Mouse (Mus musculus) liver, adult 2 months (tissue): Measurements from ENCODE around the gene Gtf2a2. TPM values are rescaled to one million over a fixed set of nuclear protein-coding genes. Genes with fewer than 3 reads are reported as not detected.

ENCODE experiments used
- DNase-seq: peaks from one replicate; pipeline ENCODE4 v3.0.0-alpha.2; 2011; ENCODE audit warnings: low read depth, low spot score; ENCODE audit errors: extremely low read depth
- H3K27ac ChIP-seq: fragments of 200-500 bp; replicated peaks from 2 replicates; pipeline ENCODE4 v1.5.1; 2012; ENCODE audit warnings: low read depth, mild to moderate bottlenecking, control low read depth, inconsistent platforms, low read length; ENCODE audit not compliant: insufficient read depth
- H3K27me3 ChIP-seq: fragments of 200-500 bp; 2 replicates; pipeline ENCODE4 v1.6.1; 2012; ENCODE audit warnings: mild to moderate bottlenecking, moderate library complexity, low read length, inconsistent platforms; ENCODE audit not compliant: control insufficient read depth, insufficient read depth
- H3K36me3 ChIP-seq: fragments of 200-500 bp; 2 replicates; pipeline ENCODE4 v1.6.1; 2012; ENCODE audit warnings: low read length, inconsistent platforms; ENCODE audit not compliant: control insufficient read depth, insufficient read depth
- H3K4me1 ChIP-seq: fragments of 200-500 bp; 2 replicates; pipeline ENCODE4 v1.6.1; 2011; ENCODE audit warnings: low read length; ENCODE audit not compliant: control insufficient read depth, insufficient read depth
- H3K4me3 ChIP-seq: fragments of 200-500 bp; 2 replicates; pipeline ENCODE4 v1.5.1; 2011; ENCODE audit warnings: low read depth, mild to moderate bottlenecking, control low read depth, low read length, moderate library complexity; ENCODE audit not compliant: insufficient read depth
- H3K79me2 ChIP-seq: fragments of 200-500 bp; 2 replicates; pipeline ENCODE4 v1.6.1; 2012; ENCODE audit warnings: inconsistent platforms, mild to moderate bottlenecking, low read length, moderate library complexity; ENCODE audit not compliant: control insufficient read depth, insufficient read depth
- H3K9ac ChIP-seq: fragments of 200-500 bp; 2 replicates; pipeline ENCODE4 v1.6.1; 2012; ENCODE audit warnings: low read depth, mild to moderate bottlenecking, control low read depth, inconsistent platforms, low read length
- CTCF ChIP-seq: fragments of 200-500 bp; IDR thresholded peaks from 2 replicates; pipeline ENCODE4 v1.5.1; 2011; ENCODE audit warnings: low read depth, low read length, control low read depth
- POLR2A ChIP-seq: fragments of 200-500 bp; IDR thresholded peaks from 2 replicates; pipeline ENCODE4 v1.6.1; 2011; ENCODE audit warnings: low read length, control low read depth; ENCODE audit not compliant: insufficient read depth; ENCODE audit errors: extremely low read depth
- WGBS: fragments of 180-500 bp; shearing (Covaris S2); methylation state at CpG from one replicate; pipeline ENCODE4 v1.1.7; 2018; 5-methylcytosine and 5-hydroxymethylcytosine counted together
- polyA plus RNA-seq: library from polyadenylated mRNA; depleted of rRNA; stranded (reverse); fragments of >200 nt; gene quantifications from 2 replicates; pipeline ENCODE4 v1.2.3, GENCODE M21; 2012
- total RNA-seq: library from RNA; depleted of rRNA; stranded (reverse); fragments of >200 nt; gene quantifications from 2 replicates; pipeline ENCODE4 v1.2.3, GENCODE M21; 2014

The Gtf2a2 gene
- total and polyA plus RNA-seq, 2 experiments = 13.4 to 59.4 TPM

GRCm38 (mm10) chr9:70046255-70046654 is 33.9 kb downstream of the Gtf2a2 start:
- H3K4me1 ChIP-seq = no peaks in the 10 kb centered on the region
- H3K79me2 ChIP-seq = no peaks in the 10 kb centered on the region
- H3K9ac ChIP-seq = no peak overlapping the region
- TF ChIP-seq POLR2A (no peak), CTCF (no peak)
- no peak overlapping the region for H3K4me3 ChIP-seq
- H3K27me3 ChIP-seq = no peaks in the 10 kb centered on the region
- DNase-seq = no peak
- H3K27ac ChIP-seq = no peak overlapping the region
- no peaks in the 10 kb centered on the region for H3K36me3 ChIP-seq
- 82% methylated on average over 6 of the region's 6 CpGs for whole genome bisulfite sequencing

DNA sequence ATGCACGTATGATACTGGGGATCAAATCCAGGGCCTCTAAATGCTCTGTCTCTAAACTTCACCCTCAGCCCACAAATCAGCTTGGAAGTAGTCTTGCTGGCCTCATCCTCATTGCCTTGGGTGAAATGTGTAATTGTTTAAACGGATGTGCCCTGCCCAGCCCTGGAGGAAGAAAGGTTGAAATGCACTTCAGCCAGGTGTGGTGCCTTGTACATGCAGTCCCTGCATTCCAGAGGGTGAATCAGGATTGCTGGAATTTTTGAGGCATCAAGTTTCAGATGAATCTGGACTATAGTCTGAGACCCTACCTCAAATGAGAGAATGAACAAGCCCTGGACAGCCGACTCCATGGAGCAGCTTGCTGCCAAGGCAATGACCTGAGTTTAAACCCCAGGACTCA is 35.5 kb downstream of the Gtf2a2 start:
- H3K4me1 ChIP-seq = no peaks in the 10 kb centered on the region
- WGBS = 72% methylated on average over 3 of the region's 3 CpGs

DNA sequence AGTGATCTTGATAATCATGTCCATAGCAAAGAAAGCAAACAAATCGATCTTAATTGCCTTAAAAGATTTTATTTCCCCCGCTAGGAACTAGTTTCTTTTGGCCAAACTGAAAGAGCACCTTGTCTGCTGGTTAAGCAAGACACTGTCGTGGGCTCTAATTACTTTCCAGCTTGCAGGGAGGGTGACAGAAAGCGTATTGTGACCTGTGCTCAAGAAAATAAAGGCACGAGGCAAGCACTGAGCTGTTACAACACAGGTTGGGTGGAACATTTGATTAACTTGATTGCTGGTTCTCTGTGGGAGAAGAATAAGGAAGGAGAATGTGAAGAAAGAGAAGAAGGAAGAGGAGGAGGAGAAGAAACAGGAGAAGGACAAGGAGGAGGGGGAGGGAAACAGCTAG is 35.9 kb downstream of the Gtf2a2 start:
- no peak overlapping the region for H3K4me3 ChIP-seq
- no peak for DNase-seq
- no peaks in the 10 kb centered on the region for H3K4me1 ChIP-seq
- WGBS = 74% methylated on average over 5 of the region's 5 CpGs
- TF ChIP-seq CTCF (no peak), POLR2A (no peak)
- H3K79me2 ChIP-seq = no peaks in the 10 kb centered on the region
- H3K27ac ChIP-seq = no peak overlapping the region
- no peaks in the 10 kb centered on the region for H3K36me3 ChIP-seq
- no peak overlapping the region for H3K9ac ChIP-seq
- H3K27me3 ChIP-seq = no peaks in the 10 kb centered on the region

More for the DNA sequence above, 35.5 kb downstream of the Gtf2a2 start:
- Histone ChIP-seq H3K9ac (no peak overlapping the region), H3K27me3 (no peaks in the 10 kb centered on the region), H3K36me3 (no peaks in the 10 kb centered on the region), H3K27ac (no peak overlapping the region), H3K79me2 (no peaks in the 10 kb centered on the region), H3K4me3 (no peak overlapping the region)
- DNase-seq = no peak
- TF ChIP-seq CTCF (no peak), POLR2A (no peak)

GRCm38 (mm10) chr9:70048751-70049415 is 36.5 kb downstream of the Gtf2a2 start:
- TF ChIP-seq POLR2A = no peak
- no peak for TF ChIP-seq CTCF
- Histone ChIP-seq H3K36me3 (no peaks in the 10 kb centered on the region), H3K27ac (no peak overlapping the region), H3K79me2 (no peaks in the 10 kb centered on the region), H3K9ac (no peak overlapping the region), H3K4me3 (no peak overlapping the region), H3K27me3 (no peaks in the 10 kb centered on the region), H3K4me1 (no peaks in the 10 kb centered on the region)
- WGBS = 77% methylated on average over 6 of the region's 6 CpGs
- no peak for DNase-seq

- no peaks in the 10 kb centered on the region for H3K79me2 ChIP-seq
- H3K36me3 ChIP-seq = no peaks in the 10 kb centered on the region
- H3K4me3 ChIP-seq = no peak overlapping the region
- no peaks in the 10 kb centered on the region for H3K4me1 ChIP-seq
- 79% methylated on average over 3 of the region's 3 CpGs for WGBS
- TF ChIP-seq POLR2A (no peak), CTCF (no peak)
- no peak for DNase-seq
- H3K27me3 ChIP-seq = no peaks in the 10 kb centered on the region
- no peak overlapping the region for H3K27ac ChIP-seq
- no peak overlapping the region for H3K9ac ChIP-seq
Observed at GRCm38 (mm10) chr9:70049416-70049783, 37.0 kb downstream of the Gtf2a2 start.

- Histone ChIP-seq H3K36me3 (no peaks in the 10 kb centered on the region), H3K27me3 (no peaks in the 10 kb centered on the region), H3K27ac (no peak overlapping the region), H3K79me2 (no peaks in the 10 kb centered on the region), H3K4me3 (no peak overlapping the region), H3K4me1 (no peaks in the 10 kb centered on the region), H3K9ac (no peak overlapping the region)
- no peak for TF ChIP-seq POLR2A
- TF ChIP-seq CTCF = no peak
- DNase-seq = no peak
- 46% methylated on average over 8 of the region's 8 CpGs for WGBS
Observed at GRCm38 (mm10) chr9:70049839-70050238, 37.5 kb downstream of the Gtf2a2 start.
